Mouse (Mus musculus): ENCODE measurements around the gene Nbeal2. TPM values are rescaled to one million over a fixed set of nuclear protein-coding genes. Genes with fewer than 3 reads are reported as not detected.
"Not testable (repeated sequence)": the region's sequence is repeated elsewhere in the genome, so short reads cannot be mapped to it uniquely, and the experiment has no call there.

The Nbeal2 gene
- polyA plus RNA-seq, 1 experiment: 28.1 TPM

- Histone ChIP-seq H3K4me1 (ENCODE audit: control insufficient read depth, insufficient read depth, insufficient read length, low read length) (peaks cover 42% of the 10 kb centered on the region), H3K4me3 (ENCODE audit: low read depth, low read length) (no peak overlapping the region), H3K36me3 (ENCODE audit: control insufficient read depth, insufficient read depth, low read length) (no peaks in the 10 kb centered on the region), H3K27ac (ENCODE audit: insufficient read depth, low read depth, low read length) (peak overlapping the region; percentile 93), H3K27me3 (ENCODE audit: control insufficient read depth, insufficient read depth, low read length) (no peaks in the 10 kb centered on the region)
- 14% methylated on average over 6 of the region's 6 CpGs for WGBS
- TF ChIP-seq CTCF (IDR thresholded peaks at IDR 0.05; ENCODE audit: extremely low read depth, insufficient read length, insufficient replicate concordance, low read depth, low read length): no peak
- no peak for TF ChIP-seq POLR2A (IDR thresholded peaks at IDR 0.05; ENCODE audit: low read depth, low read length)
Measured at GRCm38 (mm10) chr9:110684100-110684831, 30.3 kb upstream of the Nbeal2 start.

DNA sequence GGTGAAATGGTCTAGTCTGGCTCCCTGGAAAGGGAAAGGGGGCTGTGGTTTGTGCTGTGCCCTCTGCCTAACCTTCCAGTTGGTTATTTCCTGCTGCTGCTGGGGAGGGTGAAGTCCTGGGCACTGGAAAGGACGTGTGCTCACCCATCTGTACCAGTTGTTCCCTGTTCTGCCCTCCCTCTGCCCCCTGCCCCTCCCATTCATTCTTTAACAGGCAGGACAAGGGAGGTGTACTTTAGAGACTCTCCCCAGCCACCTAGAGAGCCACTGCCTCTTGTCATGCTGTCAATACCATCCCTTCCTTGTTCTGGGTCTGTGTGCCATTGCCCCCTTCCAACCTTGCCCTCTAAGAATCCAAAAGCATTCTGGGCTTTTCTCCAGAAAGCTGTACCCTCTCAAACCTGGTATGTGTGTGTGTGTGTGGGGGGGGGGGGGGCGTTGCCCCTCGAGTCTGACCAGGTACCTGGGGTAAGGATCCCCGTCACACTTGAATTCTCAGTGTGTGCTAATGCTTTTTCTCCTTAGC, 29.7 kb upstream of the Nbeal2 start:
- Histone ChIP-seq H3K4me1 (ENCODE audit: control insufficient read depth, insufficient read depth, insufficient read length, low read length) (peaks cover 37% of the 10 kb centered on the region), H3K4me3 (ENCODE audit: low read depth, low read length) (no peak overlapping the region), H3K36me3 (ENCODE audit: control insufficient read depth, insufficient read depth, low read length) (no peaks in the 10 kb centered on the region), H3K27ac (ENCODE audit: insufficient read depth, low read depth, low read length) (peak overlapping the region; percentile 93), H3K27me3 (ENCODE audit: control insufficient read depth, insufficient read depth, low read length) (no peaks in the 10 kb centered on the region)
- 8% methylated on average over 4 of the region's 4 CpGs for WGBS
- TF ChIP-seq POLR2A (IDR thresholded peaks at IDR 0.05; ENCODE audit: low read depth, low read length) (no peak; the same call in 1 of the 2 replicates), CTCF (IDR thresholded peaks at IDR 0.05; ENCODE audit: extremely low read depth, insufficient read length, insufficient replicate concordance, low read depth, low read length) (no peak)

- Histone ChIP-seq H3K27ac (ENCODE audit: insufficient read depth, low read depth, low read length) (peak overlapping the region; percentile 93), H3K4me1 (ENCODE audit: control insufficient read depth, insufficient read depth, insufficient read length, low read length) (peaks cover 38% of the 10 kb centered on the region)
- WGBS: 71% methylated on average over 3 of the region's 3 CpGs
- H3K4me3 ChIP-seq (ENCODE audit: low read depth, low read length); H3K27me3 ChIP-seq (ENCODE audit: control insufficient read depth, insufficient read depth, low read length); H3K36me3 ChIP-seq (ENCODE audit: control insufficient read depth, insufficient read depth, low read length): not testable (repeated sequence)
Measured at GRCm38 (mm10) chr9:110682697-110683096, 28.7 kb upstream of the Nbeal2 start.

DNA sequence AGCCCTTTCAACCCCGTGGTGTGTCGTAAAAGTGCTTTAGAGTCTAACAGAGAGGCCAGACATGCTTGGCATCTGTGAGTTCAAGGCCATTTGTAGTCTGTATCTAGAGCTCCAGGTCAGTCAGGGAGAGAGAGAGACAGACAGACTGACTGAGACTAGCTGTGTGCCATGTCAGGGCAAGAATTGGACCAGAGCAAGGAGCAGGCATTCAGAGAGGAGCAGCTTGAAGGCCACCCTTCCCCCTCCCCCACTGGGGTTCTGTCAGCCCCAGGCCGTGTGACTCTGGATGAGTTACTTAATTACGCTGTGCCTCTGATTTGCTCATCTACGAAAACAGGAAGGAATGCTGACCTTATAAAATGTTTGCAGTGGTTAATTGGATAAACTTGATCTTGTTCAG, 28.3 kb upstream of the Nbeal2 start:
- no peaks in the 10 kb centered on the region for H3K27me3 ChIP-seq (ENCODE audit: control insufficient read depth, insufficient read depth, low read length)
- H3K4me3 ChIP-seq (ENCODE audit: low read depth, low read length): no peak overlapping the region
- 42% methylated on average over 5 of the region's 5 CpGs for WGBS
- 0 out of 2 replicates have a peak overlapping the region, but pooled peaks have one; percentile 4 for H3K27ac ChIP-seq (ENCODE audit: insufficient read depth, low read depth, low read length)
- no peaks in the 10 kb centered on the region for H3K36me3 ChIP-seq (ENCODE audit: control insufficient read depth, insufficient read depth, low read length)
- peaks cover 43% of the 10 kb centered on the region for H3K4me1 ChIP-seq (ENCODE audit: control insufficient read depth, insufficient read depth, insufficient read length, low read length)
- TF ChIP-seq POLR2A (IDR thresholded peaks at IDR 0.05; ENCODE audit: low read depth, low read length) (no peak), CTCF (IDR thresholded peaks at IDR 0.05; ENCODE audit: extremely low read depth, insufficient read length, insufficient replicate concordance, low read depth, low read length) (no peak)

- no peaks in the 10 kb centered on the region for H3K36me3 ChIP-seq (ENCODE audit: control insufficient read depth, insufficient read depth, low read length)
- peaks cover 43% of the 10 kb centered on the region for H3K4me1 ChIP-seq (ENCODE audit: control insufficient read depth, insufficient read depth, insufficient read length, low read length)
- 68% methylated on average over 9 of the region's 9 CpGs for WGBS
- H3K27me3 ChIP-seq (ENCODE audit: control insufficient read depth, insufficient read depth, low read length): no peaks in the 10 kb centered on the region
- no peak overlapping the region for H3K27ac ChIP-seq (ENCODE audit: insufficient read depth, low read depth, low read length)
- no peak for TF ChIP-seq POLR2A (IDR thresholded peaks at IDR 0.05; ENCODE audit: low read depth, low read length)
- no peak for TF ChIP-seq CTCF (IDR thresholded peaks at IDR 0.05; ENCODE audit: extremely low read depth, insufficient read length, insufficient replicate concordance, low read depth, low read length)
- H3K4me3 ChIP-seq (ENCODE audit: low read depth, low read length): no peak overlapping the region
Measured at GRCm38 (mm10) chr9:110681817-110682216, 27.9 kb upstream of the Nbeal2 start.

DNA sequence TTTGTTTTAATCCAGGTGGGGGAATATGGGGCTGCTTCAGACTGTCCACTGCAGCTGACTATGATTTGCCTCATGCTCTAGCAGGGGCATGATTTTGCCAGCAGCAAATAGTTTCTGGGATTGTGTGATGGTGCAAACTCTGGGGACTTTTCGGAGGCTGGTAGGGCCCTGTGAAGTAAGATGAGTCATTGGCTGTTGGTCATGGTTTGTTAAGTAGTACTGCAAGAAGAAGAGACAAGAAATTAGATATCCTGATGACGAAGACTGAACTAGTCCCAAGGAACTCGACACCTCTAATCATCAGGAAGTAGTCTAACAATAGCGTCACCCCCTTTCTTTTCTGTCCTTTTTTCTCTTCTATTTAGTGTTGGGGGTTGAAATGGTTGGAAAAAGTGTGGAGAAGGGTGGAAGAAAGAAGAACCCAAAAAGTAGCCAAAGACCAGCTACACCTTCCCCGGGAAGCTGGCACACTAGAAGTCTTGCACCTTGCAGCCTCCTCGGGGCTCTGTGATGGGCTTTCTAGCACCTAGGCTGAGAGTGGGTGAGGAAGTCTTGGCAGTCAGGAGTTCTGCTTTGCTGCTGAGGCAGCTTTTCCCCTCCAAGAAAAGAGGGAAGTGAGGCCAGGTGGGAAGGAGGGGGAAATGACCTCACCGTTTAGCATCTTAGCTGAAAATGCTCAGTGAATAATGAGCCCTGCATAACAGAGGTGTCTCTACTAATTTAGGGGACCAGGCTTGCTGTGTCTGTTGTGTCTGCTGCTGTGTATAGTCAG, 27.0 kb upstream of the Nbeal2 start:
- Histone ChIP-seq H3K36me3 (ENCODE audit: control insufficient read depth, insufficient read depth, low read length) (no peaks in the 10 kb centered on the region), H3K27me3 (ENCODE audit: control insufficient read depth, insufficient read depth, low read length) (no peaks in the 10 kb centered on the region), H3K4me1 (ENCODE audit: control insufficient read depth, insufficient read depth, insufficient read length, low read length) (peaks cover 43% of the 10 kb centered on the region), H3K27ac (ENCODE audit: insufficient read depth, low read depth, low read length) (no peak overlapping the region), H3K4me3 (ENCODE audit: low read depth, low read length) (no peak overlapping the region)
- TF ChIP-seq CTCF (IDR thresholded peaks at IDR 0.05; ENCODE audit: extremely low read depth, insufficient read length, insufficient replicate concordance, low read depth, low read length) (no peak), POLR2A (IDR thresholded peaks at IDR 0.05; ENCODE audit: low read depth, low read length) (no peak)
- WGBS: 86% methylated on average over 7 of the region's 7 CpGs

GRCm38 (mm10) chr9:110678886-110679285, 24.9 kb upstream of the Nbeal2 start:
- 74% methylated on average over 5 of the region's 5 CpGs for WGBS
- TF ChIP-seq CTCF (IDR thresholded peaks at IDR 0.05; ENCODE audit: extremely low read depth, insufficient read length, insufficient replicate concordance, low read depth, low read length) (no peak), POLR2A (IDR thresholded peaks at IDR 0.05; ENCODE audit: low read depth, low read length) (no peak)
- peaks cover 29% of the 10 kb centered on the region for H3K4me1 ChIP-seq (ENCODE audit: control insufficient read depth, insufficient read depth, insufficient read length, low read length)

More at GRCm38 (mm10) chr9:110678886-110679285, 24.9 kb upstream of the Nbeal2 start:
- Histone ChIP-seq H3K27ac (ENCODE audit: insufficient read depth, low read depth, low read length) (no peak overlapping the region), H3K27me3 (ENCODE audit: control insufficient read depth, insufficient read depth, low read length) (no peaks in the 10 kb centered on the region), H3K4me3 (ENCODE audit: low read depth, low read length) (no peak overlapping the region), H3K36me3 (ENCODE audit: control insufficient read depth, insufficient read depth, low read length) (no peaks in the 10 kb centered on the region)

All from small intestine, adult 2 months (tissue).